Mouse (Mus musculus): ENCODE results near the gene Arfgap3.

GRCm38 (mm10) chr15:83305192-83305921 is 44.7 kb downstream of the Arfgap3 start:
- TF ChIP-seq CTCF (IDR thresholded peaks at IDR 0.05; ENCODE audit: low read depth) (no peak), EP300 (optimal IDR thresholded peaks at IDR 0.05) (no peak)
